Mouse (Mus musculus) forebrain, embryonic 15.5 days (tissue): ENCODE measurements around the gene Fam89b. TPM values are rescaled to one million over a fixed set of nuclear protein-coding genes. Genes with fewer than 3 reads are reported as not detected.

ENCODE experiments used
- ATAC-seq: fragments of 200-750 bp; cut with Nextera tagmentation; replicated peaks from 2 replicates; pipeline ENCODE4 v1.8.0; 2017; ENCODE audit warnings: mild to moderate bottlenecking, moderate TSS enrichment, moderate library complexity
- H3K27ac ChIP-seq: fragments of 300-500 bp; sonication (generic); replicated peaks from 2 replicates; pipeline ENCODE4 v1.5.1; 2015; ENCODE audit warnings: mild to moderate bottlenecking, inconsistent platforms
- H3K27me3 ChIP-seq: fragments of 300-500 bp; sonication (generic); 2 replicates; pipeline ENCODE4 v1.6.1; 2015; ENCODE audit warnings: inconsistent platforms
- H3K36me3 ChIP-seq: fragments of 300-500 bp; sonication (generic); 2 replicates; pipeline ENCODE4 v1.6.1; 2015; ENCODE audit warnings: mild to moderate bottlenecking, inconsistent platforms
- H3K4me1 ChIP-seq: fragments of 300-500 bp; sonication (generic); 2 replicates; pipeline ENCODE4 v1.6.1; 2015; ENCODE audit warnings: inconsistent platforms
- H3K4me2 ChIP-seq: fragments of 300-500 bp; sonication (generic); replicated peaks from 2 replicates; pipeline ENCODE4 v1.6.1; 2015; ENCODE audit warnings: mild to moderate bottlenecking, inconsistent platforms
- H3K4me3 ChIP-seq: fragments of 300-500 bp; sonication (generic); 2 replicates; pipeline ENCODE4 v1.5.1; 2015; ENCODE audit warnings: mild to moderate bottlenecking, inconsistent platforms
- H3K9ac ChIP-seq: fragments of 300-500 bp; sonication (generic); replicated peaks from 2 replicates; pipeline ENCODE4 v1.6.1; 2015; ENCODE audit warnings: mild to moderate bottlenecking, inconsistent platforms
- H3K9me3 ChIP-seq: fragments of 300-500 bp; sonication (generic); 2 replicates; pipeline ENCODE4 v1.6.1; 2016; ENCODE audit warnings: inconsistent platforms
- WGBS: fragments of 180-500 bp; shearing (Covaris S2); methylation state at CpG from one replicate; pipeline ENCODE4 v1.1.7; 2015; ENCODE audit warnings: mixed read lengths; 5-methylcytosine and 5-hydroxymethylcytosine counted together
- polyA plus RNA-seq: library from polyadenylated mRNA; unstranded; fragments of >200 nt; fragmentation: Nextera tagmentation; extraction: Ambion mirVana; gene quantifications from 2 replicates; pipeline ENCODE4 v1.2.1, GENCODE M21; 2015

Gene Fam89b
- polyA plus RNA-seq, result 190 and 200 TPM in 2 replicates

DNA sequence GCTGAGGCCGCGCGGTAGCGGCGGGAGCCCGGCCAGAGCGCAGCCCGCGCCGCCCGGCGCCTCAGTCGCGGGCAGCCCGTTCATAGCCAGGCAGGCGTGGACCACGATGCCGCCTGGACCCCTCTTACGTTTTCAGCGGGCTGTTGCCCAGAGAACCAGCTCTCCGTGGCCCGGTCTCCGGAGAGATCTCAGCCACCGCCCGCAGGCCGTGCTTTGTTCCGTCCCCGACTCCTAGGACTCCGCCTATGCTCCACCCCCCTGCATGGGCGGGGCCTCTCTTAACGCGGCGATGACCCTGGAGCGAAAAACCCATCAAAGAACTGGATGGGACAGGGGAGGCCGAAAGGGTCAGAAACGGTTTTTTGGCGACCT lies at the start of gene Fam89b:
Gene Fam89b (minus strand): TSS at position 210 of the 372 bp plus-strand sequence.
- 0% methylated on average over 37 of the region's 37 CpGs for WGBS
- H3K27me3 ChIP-seq, result no peaks in the 10 kb centered on the region

GRCm38 (mm10) chr19:5778312-5778711 lies 48.9 kb upstream of the Fam89b start:
- no peak overlapping the region for H3K9ac ChIP-seq
- no peaks in the 10 kb centered on the region for H3K27me3 ChIP-seq
- no peaks in the 10 kb centered on the region for H3K4me1 ChIP-seq
- no peak overlapping the region for H3K27ac ChIP-seq
- ATAC-seq, result no peak
- H3K4me2 ChIP-seq, result no peak overlapping the region
- no peaks in the 10 kb centered on the region for H3K36me3 ChIP-seq
- H3K4me3 ChIP-seq, result no peak overlapping the region
- H3K9me3 ChIP-seq, result no peaks in the 10 kb centered on the region
- 48% methylated on average over 8 of the region's 8 CpGs for WGBS

More for the DNA sequence above, at the start of gene Fam89b:
- H3K9me3 ChIP-seq, result no peaks in the 10 kb centered on the region
- peak within 1 kb of the TSS; percentile 99 for H3K4me2 ChIP-seq
- peaks cover 66% of the 10 kb centered on the region for H3K4me1 ChIP-seq
- peak within 1 kb of the TSS; percentile 96 for H3K27ac ChIP-seq
- H3K4me3 ChIP-seq, result peak within 1 kb of the TSS; percentile 96
- peaks cover 10% of the 10 kb centered on the region for H3K36me3 ChIP-seq
- H3K9ac ChIP-seq, result peak within 1 kb of the TSS; percentile 99
- ATAC-seq, result peak; percentile 77

- no peak overlapping the region for H3K27ac ChIP-seq
- H3K4me1 ChIP-seq, result no peaks in the 10 kb centered on the region
- ATAC-seq, result no peak
- no peak overlapping the region for H3K4me3 ChIP-seq
- no peak overlapping the region for H3K9ac ChIP-seq
- no peaks in the 10 kb centered on the region for H3K27me3 ChIP-seq
- no peaks in the 10 kb centered on the region for H3K36me3 ChIP-seq
- H3K4me2 ChIP-seq, result no peak overlapping the region
- no peaks in the 10 kb centered on the region for H3K9me3 ChIP-seq
- WGBS, result 84% methylated on average over 9 of the region's 9 CpGs
Measured at GRCm38 (mm10) chr19:5777387-5778032, 48.1 kb upstream of the Fam89b start.

GRCm38 (mm10) chr19:5770925-5771860 lies 41.7 kb upstream of the Fam89b start, which contains the start of gene Scyl1:
Gene Scyl1 (minus strand): TSS chr19:5771419.
- under 1% methylated on average over 64 of the region's 64 CpGs for WGBS
- Histone ChIP-seq H3K4me1 (peaks cover 21% of the 10 kb centered on the region), H3K9me3 (no peaks in the 10 kb centered on the region), H3K4me3 (peak within 1 kb of the TSS; percentile 91), H3K36me3 (peaks cover 20% of the 10 kb centered on the region), H3K27ac (peak within 1 kb of the TSS; percentile 79), H3K27me3 (no peaks in the 10 kb centered on the region), H3K9ac (peak within 1 kb of the TSS; percentile 83), H3K4me2 (peak within 1 kb of the TSS; percentile 85)
- ATAC-seq, result peak; percentile 96

GRCm38 (mm10) chr19:5770311-5770710 lies 40.9 kb upstream of the Fam89b start:
- H3K4me2 ChIP-seq, result peak overlapping the region; percentile 85
- peak overlapping the region; percentile 79 for H3K27ac ChIP-seq
- peak overlapping the region; percentile 83 for H3K9ac ChIP-seq
- no peaks in the 10 kb centered on the region for H3K9me3 ChIP-seq
- H3K4me3 ChIP-seq, result peak overlapping the region; percentile 91
- ATAC-seq, result no peak
- peaks cover 28% of the 10 kb centered on the region for H3K36me3 ChIP-seq
- H3K4me1 ChIP-seq, result peaks cover 21% of the 10 kb centered on the region
- no peaks in the 10 kb centered on the region for H3K27me3 ChIP-seq
- WGBS, result 43% methylated on average over 9 of the region's 9 CpGs

GRCm38 (mm10) chr19:5767271-5767670 lies 37.8 kb upstream of the Fam89b start:
- Histone ChIP-seq H3K27ac (no peak overlapping the region), H3K36me3 (peaks cover 53% of the 10 kb centered on the region), H3K9me3 (no peaks in the 10 kb centered on the region), H3K4me2 (no peak overlapping the region), H3K27me3 (no peaks in the 10 kb centered on the region), H3K4me3 (no peak overlapping the region), H3K4me1 (peaks cover 21% of the 10 kb centered on the region), H3K9ac (no peak overlapping the region)
- ATAC-seq, result no peak
- WGBS, result 85% methylated on average over 4 of the region's 4 CpGs

DNA sequence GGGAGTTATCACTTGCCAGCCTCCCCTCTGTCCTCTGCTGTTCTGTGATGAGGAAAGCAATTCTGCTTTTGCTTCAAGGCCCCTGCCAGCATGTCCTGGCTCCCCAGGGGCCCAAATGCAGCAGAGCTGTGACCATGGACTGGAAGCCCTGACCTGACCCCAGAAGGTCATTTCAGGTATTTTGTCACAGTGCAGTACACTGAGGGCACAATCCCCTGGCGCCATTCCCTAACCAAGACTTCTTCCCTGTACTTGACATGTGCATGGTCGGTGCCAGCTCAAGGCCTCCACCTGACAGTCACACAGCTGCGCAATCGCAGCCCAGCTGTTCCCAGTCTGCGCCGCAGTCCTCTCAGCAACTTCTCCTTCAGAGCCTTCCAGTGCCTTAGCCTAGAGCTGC lies 33.7 kb upstream of the Fam89b start:
- Histone ChIP-seq H3K4me3 (no peak overlapping the region), H3K9me3 (no peaks in the 10 kb centered on the region), H3K27me3 (no peaks in the 10 kb centered on the region), H3K36me3 (peaks cover 81% of the 10 kb centered on the region), H3K9ac (no peak overlapping the region), H3K4me1 (no peaks in the 10 kb centered on the region), H3K4me2 (no peak overlapping the region), H3K27ac (no peak overlapping the region)
- ATAC-seq, result no peak
- WGBS, result 96% methylated on average over 6 of the region's 6 CpGs

DNA sequence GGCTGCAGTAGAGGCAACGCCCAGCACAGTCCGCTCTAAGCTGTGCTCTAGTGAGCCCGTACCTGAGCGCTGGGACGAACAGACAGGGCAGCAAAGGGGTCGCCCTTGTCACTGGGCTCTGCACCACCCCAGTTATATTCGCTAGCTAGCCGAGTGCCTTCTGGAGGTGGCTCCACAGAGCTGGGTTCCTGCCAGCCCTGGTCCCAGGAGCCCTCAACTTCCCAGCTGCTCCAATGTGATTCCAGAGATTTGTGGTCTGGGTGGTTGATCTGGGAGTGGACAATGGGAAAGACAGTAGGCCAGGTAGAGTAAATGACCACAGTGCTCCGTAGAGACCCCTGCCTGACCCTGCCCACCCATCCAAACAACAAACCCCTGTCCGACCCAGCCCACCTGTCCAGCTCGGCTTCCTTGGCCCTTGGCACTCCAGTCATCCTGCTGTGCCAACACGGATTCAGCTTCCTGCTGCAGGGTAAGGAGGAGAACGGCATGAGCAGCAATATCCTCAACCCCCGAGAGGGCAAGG lies 29.5 kb upstream of the Fam89b start:
- Histone ChIP-seq H3K4me1 (peaks cover 12% of the 10 kb centered on the region), H3K36me3 (peaks cover 57% of the 10 kb centered on the region), H3K27ac (no peak overlapping the region), H3K9ac (no peak overlapping the region), H3K9me3 (no peaks in the 10 kb centered on the region), H3K4me2 (no peak overlapping the region), H3K4me3 (no peak overlapping the region), H3K27me3 (peaks cover 25% of the 10 kb centered on the region; the same call in 1 of the 2 replicates)
- ATAC-seq, result no peak
- WGBS, result 91% methylated on average over 14 of the region's 14 CpGs

- H3K4me3 ChIP-seq, result 0 out of 2 replicates have a peak overlapping the region, but pooled peaks have one; percentile 2
- peaks cover 25% of the 10 kb centered on the region; the same call in 1 of the 2 replicates for H3K27me3 ChIP-seq
- H3K4me1 ChIP-seq, result peaks cover 12% of the 10 kb centered on the region
- no peak overlapping the region for H3K27ac ChIP-seq
- H3K9ac ChIP-seq, result peak overlapping the region; percentile 13; the same call in 1 of the 2 replicates
- 16% methylated on average over 36 of the region's 36 CpGs for WGBS
- H3K9me3 ChIP-seq, result no peaks in the 10 kb centered on the region
- peaks cover 45% of the 10 kb centered on the region for H3K36me3 ChIP-seq
- ATAC-seq, result peak; percentile 13; the same call in 1 of the 2 replicates
- peak overlapping the region; percentile 30 for H3K4me2 ChIP-seq
Measured at GRCm38 (mm10) chr19:5756991-5757636, 27.7 kb upstream of the Fam89b start.

GRCm38 (mm10) chr19:5756321-5756985 lies 27.0 kb upstream of the Fam89b start:
- peak overlapping the region; percentile 13; the same call in 1 of the 2 replicates for H3K9ac ChIP-seq
- H3K4me1 ChIP-seq, result peaks cover 17% of the 10 kb centered on the region
- no peaks in the 10 kb centered on the region for H3K9me3 ChIP-seq
- H3K36me3 ChIP-seq, result peaks cover 42% of the 10 kb centered on the region
- WGBS, result 9% methylated on average over 29 of the region's 29 CpGs
- peaks cover 26% of the 10 kb centered on the region for H3K27me3 ChIP-seq
- ATAC-seq, result peak; percentile 64; the same call in 1 of the 2 replicates
- peak overlapping the region; percentile 30 for H3K4me2 ChIP-seq
- H3K27ac ChIP-seq, result no peak overlapping the region
- 0 out of 2 replicates have a peak overlapping the region, but pooled peaks have one; percentile 2 for H3K4me3 ChIP-seq

- Histone ChIP-seq H3K4me3 (no peak overlapping the region), H3K36me3 (no peaks in the 10 kb centered on the region), H3K9me3 (no peaks in the 10 kb centered on the region), H3K27me3 (peaks cover 34% of the 10 kb centered on the region), H3K9ac (no peak overlapping the region), H3K27ac (no peak overlapping the region), H3K4me2 (no peak overlapping the region), H3K4me1 (peaks cover 17% of the 10 kb centered on the region)
- WGBS, result 9% methylated on average over 20 of the region's 20 CpGs
- no peak for ATAC-seq
Measured at GRCm38 (mm10) chr19:5751742-5752141, 22.3 kb upstream of the Fam89b start.
